17 mouse cellular contexts compared by ENCODE assay signal in genomic region chr9:121907356-121908070, GRCm38 (mm10). TPM values are rescaled to one million over a fixed set of nuclear protein-coding genes. Genes with fewer than 3 reads are reported as not detected.
"Had no signal": no experiment of that assay in that cellular context is flagged by ENCODE, and none has a peak within 500 bp of the region (broad histone marks: within the 10 kb centered on the region; RNA-seq: fewer than 3 reads in every experiment).

No protein-coding gene starts in this region.

- H3K4me3 ChIP-seq: intestine, embryonic 15.5 days; kidney, embryonic 15.5 days; limb, embryonic 13.5 days; midbrain, embryonic 12.5 days; neural tube, embryonic 13.5 days had no signal

- DNase-seq: kidney, adult 18-20 months; layer of hippocampus, postnatal 36 days; retina, postnatal 1 day; right cerebral cortex, postnatal 14 days; thymus, adult 18-20 months; thymus, postnatal 25 days had no signal

- H3K27ac ChIP-seq: intestine, embryonic 15.5 days; kidney, embryonic 15.5 days; limb, embryonic 13.5 days; liver, embryonic 14.5 days; midbrain, embryonic 12.5 days; neural tube, embryonic 13.5 days had no signal

RNA-seq across cellular contexts. Expression of gene Cyp8b1, which starts 8.6 kb away (rescaled TPM):
- total RNA-seq: layer of hippocampus, postnatal 36 days; left cerebral cortex, postnatal 36 days; megakaryocyte-erythroid progenitor cell, adult 5-6 weeks had no signal
- polyA plus RNA-seq: intestine, embryonic 15.5 days; limb, embryonic 13.5 days; lung, embryonic 16.5 days; midbrain, embryonic 12.5 days; midbrain, embryonic 16.5 days; neural tube, embryonic 13.5 days; small intestine, adult 2 months had no signal

RNA-seq across cellular contexts. Expression of gene Ackr2, which starts 9.4 kb away (rescaled TPM):
- total RNA-seq: megakaryocyte-erythroid progenitor cell, adult 5-6 weeks had no signal
